Comparison of ENCODE assay signal across 23 mouse cellular contexts in genomic region chr3:95250361-95250760, GRCm38 (mm10). TPM values are rescaled to one million over a fixed set of nuclear protein-coding genes. Genes with fewer than 3 reads are reported as not detected.
DNase-seq lines count a peak whose midpoint lies in the region; ATAC-seq lines count a peak whose summit lies in the region.
"Had no signal": no experiment of that assay in that cellular context is flagged by ENCODE, and none has a peak within 500 bp of the region (broad histone marks: within the 10 kb centered on the region; RNA-seq: fewer than 3 reads in every experiment).

No protein-coding gene starts in this region.

- no peak overlapping the region for H3K4me3 ChIP-seq in lung, embryonic 15.5 days
- H3K4me3 ChIP-seq in stomach, embryonic 15.5 days (replicated peaks), result no peak overlapping the region
- H3K4me3 ChIP-seq in midbrain, embryonic 16.5 days (ENCODE audit: low read depth, low read length), result no peak overlapping the region
- H3K4me3 ChIP-seq: embryonic facial prominence, embryonic 12.5 days; forebrain, embryonic 10.5 days; heart, embryonic 10.5 days had no signal

- H3K4me2 ChIP-seq in lung, embryonic 15.5 days, result peak overlapping the region; percentile 33
- H3K4me2 ChIP-seq in stomach, embryonic 15.5 days, result 0 out of 2 replicates have a peak overlapping the region, but pooled peaks have one; percentile 1
- H3K4me2 ChIP-seq in midbrain, embryonic 16.5 days (ENCODE audit: low read length), result no peak overlapping the region
- H3K4me2 ChIP-seq: liver, embryonic 11.5 days had no signal

- no peak overlapping the region for H3K9ac ChIP-seq in lung, embryonic 15.5 days
- no peak overlapping the region for H3K9ac ChIP-seq in stomach, embryonic 15.5 days
- no peak overlapping the region for H3K9ac ChIP-seq in midbrain, embryonic 16.5 days (ENCODE audit: low read depth, low read length)
- H3K9ac ChIP-seq: embryonic facial prominence, embryonic 12.5 days; forebrain, postnatal 0 days had no signal

- DNase-seq in lung, postnatal 4 days, result no peak
- DNase-seq in cerebellum, adult 11-12 months, result peak; percentile 92
- DNase-seq in cerebellum, postnatal 10 days, result peak; percentile 61 to 63
- DNase-seq in adrenal gland, adult 2 months, result no peak
- no peak for DNase-seq in urinary bladder, adult 2 months (ENCODE audit: low spot score)
- DNase-seq: adrenal gland, postnatal 10 days; forebrain, postnatal 0 days; kidney, adult 18-20 months; layer of hippocampus, postnatal 36 days; right cerebral cortex, postnatal 25 days; thymus, postnatal 14 days had no signal

- H3K9me3 ChIP-seq in lung, embryonic 15.5 days, result no peaks in the 10 kb centered on the region
- no peaks in the 10 kb centered on the region for H3K9me3 ChIP-seq in stomach, embryonic 15.5 days
- H3K9me3 ChIP-seq in midbrain, embryonic 16.5 days (replicated peaks; ENCODE audit: control insufficient read depth, low read length, poor library complexity, severe bottlenecking), result no peaks in the 10 kb centered on the region
- H3K9me3 ChIP-seq: embryonic facial prominence, embryonic 12.5 days; forebrain, embryonic 10.5 days; heart, embryonic 10.5 days had no signal

- H3K27me3 ChIP-seq in lung, embryonic 15.5 days, result no peaks in the 10 kb centered on the region
- no peaks in the 10 kb centered on the region for H3K27me3 ChIP-seq in stomach, embryonic 15.5 days (replicated peaks)
- H3K27me3 ChIP-seq in midbrain, embryonic 16.5 days (ENCODE audit: control insufficient read depth, insufficient read depth, low read depth, low read length), result no peaks in the 10 kb centered on the region
- H3K27me3 ChIP-seq: embryonic facial prominence, embryonic 12.5 days had no signal

- no peak for ATAC-seq in lung, embryonic 15.5 days (ENCODE audit: borderline replicate concordance, extremely low read depth, low FRiP score, low TSS enrichment)
- ATAC-seq in stomach, embryonic 15.5 days (ENCODE audit: insufficient read depth, low FRiP score, low read depth), result 0 out of 2 replicates have a peak, but pooled peaks have one; percentile 9
- ATAC-seq in midbrain, embryonic 16.5 days, result no peak
- ATAC-seq: forebrain, postnatal 0 days had no signal

- peak overlapping the region; percentile 63 for H3K27ac ChIP-seq in lung, embryonic 15.5 days
- 0 out of 2 replicates have a peak overlapping the region, but pooled peaks have one; percentile 46 for H3K27ac ChIP-seq in stomach, embryonic 15.5 days
- H3K27ac ChIP-seq in midbrain, embryonic 16.5 days (ENCODE audit: low read length), result no peak overlapping the region
- H3K27ac ChIP-seq: embryonic facial prominence, embryonic 12.5 days; forebrain, embryonic 10.5 days; heart, embryonic 10.5 days had no signal

- 55% methylated on average over 5 of the region's 5 CpGs for WGBS in lung, embryonic 15.5 days
- 70% methylated on average over 5 of the region's 5 CpGs for WGBS in stomach, embryonic 15.5 days
- 82% methylated on average over 5 of the region's 5 CpGs for WGBS in midbrain, embryonic 16.5 days

- peaks cover 8% of the 10 kb centered on the region for H3K36me3 ChIP-seq in lung, embryonic 15.5 days
- H3K36me3 ChIP-seq in stomach, embryonic 15.5 days, result peaks cover 8% of the 10 kb centered on the region; the same call in 1 of the 2 replicates
- H3K36me3 ChIP-seq in midbrain, embryonic 16.5 days (ENCODE audit: control insufficient read depth, insufficient read depth, low read length), result peaks cover 7% of the 10 kb centered on the region

- H3K4me1 ChIP-seq in lung, embryonic 15.5 days, result 0 out of 2 replicates have a peak, but pooled peaks cover 13% of the 10 kb centered on the region
- H3K4me1 ChIP-seq in stomach, embryonic 15.5 days, result no peaks in the 10 kb centered on the region
- no peaks in the 10 kb centered on the region for H3K4me1 ChIP-seq in midbrain, embryonic 16.5 days (ENCODE audit: control insufficient read depth, insufficient read depth, low read length)
- H3K4me1 ChIP-seq: embryonic facial prominence, embryonic 12.5 days; forebrain, embryonic 10.5 days; heart, embryonic 10.5 days had no signal

RNA-seq across cellular contexts. Expression of gene Bnipl, which starts 0.6 kb away (rescaled TPM):
- 4.0 and 4.1 TPM in 2 replicates for polyA plus RNA-seq in lung, embryonic 15.5 days (2015; fragmentation: Nextera tagmentation; extraction: Ambion mirVana)
- polyA plus RNA-seq in stomach, embryonic 15.5 days (2015; fragmentation: Nextera tagmentation; extraction: Ambion mirVana), result 3.5 and 5.8 TPM in 2 replicates
- not detected for total RNA-seq in adrenal gland, adult 2 months (2021)
- not detected in 2 replicates for polyA plus RNA-seq in adrenal gland, adult 2 months (2012; rRNA removed)
- polyA plus RNA-seq in urinary bladder, adult 2 months (2012; rRNA removed), result 13.5 and 15.1 TPM in 2 replicates
- polyA plus RNA-seq in midbrain, embryonic 16.5 days (2015; fragmentation: Nextera tagmentation; extraction: Ambion mirVana), result 0.30 TPM in 1 of 2 replicates, not detected in the other
- total RNA-seq: gastrocnemius, adult 18-20 months; midbrain, postnatal 0 days; neutrophil, adult 5-6 weeks had no signal
- polyA plus RNA-seq: forebrain, postnatal 0 days; heart, postnatal 0 days; midbrain, postnatal 0 days had no signal

RNA-seq across cellular contexts. Expression of gene Gm128, which starts 9.0 kb away (rescaled TPM):
- 0.32 and 0.60 TPM in 2 replicates for polyA plus RNA-seq in lung, embryonic 15.5 days (2015; fragmentation: Nextera tagmentation; extraction: Ambion mirVana)
- polyA plus RNA-seq in stomach, embryonic 15.5 days (2015; fragmentation: Nextera tagmentation; extraction: Ambion mirVana), result 0.35 TPM in 2 replicates
- total RNA-seq in adrenal gland, adult 2 months (2021), result under 1 TPM in 1 of 2 experiments, not detected in 1; 0.21 TPM
- 0.20 and 0.22 TPM in 2 replicates for polyA plus RNA-seq in adrenal gland, adult 2 months (2012; rRNA removed)
- polyA plus RNA-seq in urinary bladder, adult 2 months (2012; rRNA removed), result 0.47 and 0.58 TPM in 2 replicates
- 0.21 and 0.24 TPM in 2 replicates for polyA plus RNA-seq in midbrain, embryonic 16.5 days (2015; fragmentation: Nextera tagmentation; extraction: Ambion mirVana)
- total RNA-seq: gastrocnemius, adult 18-20 months; neutrophil, adult 5-6 weeks had no signal
- polyA plus RNA-seq: heart, postnatal 0 days; hindbrain, embryonic 11.5 days had no signal

RNA-seq across cellular contexts. Expression of gene Mllt11, which starts 18.4 kb away (rescaled TPM):
- polyA plus RNA-seq in lung, embryonic 15.5 days (2015; fragmentation: Nextera tagmentation; extraction: Ambion mirVana), result 10.7 and 11.6 TPM in 2 replicates
- 18.5 and 18.6 TPM in 2 replicates for polyA plus RNA-seq in stomach, embryonic 15.5 days (2015; fragmentation: Nextera tagmentation; extraction: Ambion mirVana)
- total RNA-seq in adrenal gland, adult 2 months (2021), result 1 to 10 TPM; 8.0 to 8.7 TPM
- 7.2 and 9.2 TPM in 2 replicates for polyA plus RNA-seq in adrenal gland, adult 2 months (2012; rRNA removed)
- 11.0 and 15.4 TPM in 2 replicates for polyA plus RNA-seq in urinary bladder, adult 2 months (2012; rRNA removed)
- polyA plus RNA-seq in midbrain, embryonic 16.5 days (2015; fragmentation: Nextera tagmentation; extraction: Ambion mirVana), result 336 and 438 TPM in 2 replicates

RNA-seq across cellular contexts. Expression of gene Cdc42se1, which starts 21.8 kb away (rescaled TPM):
- polyA plus RNA-seq in lung, embryonic 15.5 days (2015; fragmentation: Nextera tagmentation; extraction: Ambion mirVana), result 111 and 115 TPM in 2 replicates
- polyA plus RNA-seq in stomach, embryonic 15.5 days (2015; fragmentation: Nextera tagmentation; extraction: Ambion mirVana), result 83.5 and 96.5 TPM in 2 replicates
- 100 to 1,000 TPM in 1 of 2 experiments, 10 to 100 TPM in 1; 89.7 to 102 TPM for total RNA-seq in adrenal gland, adult 2 months (2021)
- 46.1 and 53.0 TPM in 2 replicates for polyA plus RNA-seq in adrenal gland, adult 2 months (2012; rRNA removed)
- 77.2 and 92.7 TPM in 2 replicates for polyA plus RNA-seq in urinary bladder, adult 2 months (2012; rRNA removed)
- 46.6 and 50.9 TPM in 2 replicates for polyA plus RNA-seq in midbrain, embryonic 16.5 days (2015; fragmentation: Nextera tagmentation; extraction: Ambion mirVana)

RNA-seq across cellular contexts. Expression of gene Mindy1, which starts 30.8 kb away (rescaled TPM):
- polyA plus RNA-seq in lung, embryonic 15.5 days (2015; fragmentation: Nextera tagmentation; extraction: Ambion mirVana), result 38.1 and 41.6 TPM in 2 replicates
- 45.8 and 51.2 TPM in 2 replicates for polyA plus RNA-seq in stomach, embryonic 15.5 days (2015; fragmentation: Nextera tagmentation; extraction: Ambion mirVana)
- total RNA-seq in adrenal gland, adult 2 months (2021), result 100 to 1,000 TPM; 131 to 139 TPM
- 209 and 296 TPM in 2 replicates for polyA plus RNA-seq in adrenal gland, adult 2 months (2012; rRNA removed)
- polyA plus RNA-seq in urinary bladder, adult 2 months (2012; rRNA removed), result 69.7 and 79.9 TPM in 2 replicates
- polyA plus RNA-seq in midbrain, embryonic 16.5 days (2015; fragmentation: Nextera tagmentation; extraction: Ambion mirVana), result 42.3 and 42.5 TPM in 2 replicates

Comparison
In these comparisons a context has a peak if more than half of its experiments do, and no peak if none do; other contexts are left out.
1. DNase-seq: peak in cerebellum, adult 11-12 months (single experiment) and cerebellum, postnatal 10 days (2 of 2); none in lung, postnatal 4 days (0 of 2), adrenal gland, adult 2 months (single experiment) and urinary bladder, adult 2 months (single experiment).
2. RNA of gene Mllt11, which starts 18.4 kb away (polyA plus RNA-seq): 336 to 438 TPM in midbrain, embryonic 16.5 days; 18.5 to 18.6 TPM in stomach, embryonic 15.5 days, 11.0 to 15.4 TPM in urinary bladder, adult 2 months, 10.7 to 11.6 TPM in lung, embryonic 15.5 days and 7.2 to 9.2 TPM in adrenal gland, adult 2 months; every median in the first group is over 10 times any median in the second.